Mouse (Mus musculus) forebrain, embryonic 12.5 days (tissue): ENCODE results near the gene Ppp1r36. TPM values are rescaled to one million over a fixed set of nuclear protein-coding genes. Genes with fewer than 3 reads are reported as not detected.
A peak's percentile ranks its signal among the peaks of the same experiment; 100 is the strongest.

Experiments
- ATAC-seq: fragments of 200-750 bp; cut with Nextera tagmentation; 2 replicates; pipeline ENCODE4 v1.8.0; 2017; ENCODE audit warnings: moderate TSS enrichment; ENCODE audit not compliant: low FRiP score
- H3K27ac ChIP-seq: fragments of 300-500 bp; sonication (generic); 2 replicates; pipeline ENCODE4 v1.5.1; 2016; ENCODE audit warnings: mild to moderate bottlenecking
- H3K27me3 ChIP-seq: fragments of 300-500 bp; sonication (generic); 2 replicates; pipeline ENCODE4 v1.6.1; 2016; ENCODE audit warnings: mild to moderate bottlenecking
- H3K36me3 ChIP-seq: fragments of 300-500 bp; sonication (generic); replicated peaks from 2 replicates; pipeline ENCODE4 v1.6.1; 2016; ENCODE audit warnings: mild to moderate bottlenecking
- H3K4me1 ChIP-seq: fragments of 300-500 bp; sonication (generic); 2 replicates; pipeline ENCODE4 v1.6.1; 2016
- H3K4me2 ChIP-seq: fragments of 300-500 bp; sonication (generic); 2 replicates; pipeline ENCODE4 v1.6.1; 2016; ENCODE audit warnings: mild to moderate bottlenecking, moderate library complexity
- H3K4me3 ChIP-seq: fragments of 300-500 bp; sonication (generic); replicated peaks from 2 replicates; pipeline ENCODE4 v1.5.1; 2016; ENCODE audit warnings: mild to moderate bottlenecking
- H3K9ac ChIP-seq: fragments of 300-500 bp; sonication (generic); 2 replicates; pipeline ENCODE4 v1.6.1; 2016; ENCODE audit warnings: mild to moderate bottlenecking
- H3K9me3 ChIP-seq: fragments of 300-500 bp; sonication (generic); 2 replicates; pipeline ENCODE4 v1.6.1; 2016
- WGBS: fragments of 180-500 bp; shearing (Covaris S2); methylation state at CpG from one replicate; pipeline ENCODE4 v1.1.7; 2016; 5-methylcytosine and 5-hydroxymethylcytosine counted together
- polyA plus RNA-seq: library from polyadenylated mRNA; unstranded; fragments of >200 nt; fragmentation: Nextera tagmentation; extraction: Ambion mirVana; gene quantifications from 2 replicates; pipeline ENCODE4 v1.2.1, GENCODE M21; 2016

Ppp1r36 gene
- polyA plus RNA-seq, 1 experiment from 2014 or later, result 0.93 TPM

DNA sequence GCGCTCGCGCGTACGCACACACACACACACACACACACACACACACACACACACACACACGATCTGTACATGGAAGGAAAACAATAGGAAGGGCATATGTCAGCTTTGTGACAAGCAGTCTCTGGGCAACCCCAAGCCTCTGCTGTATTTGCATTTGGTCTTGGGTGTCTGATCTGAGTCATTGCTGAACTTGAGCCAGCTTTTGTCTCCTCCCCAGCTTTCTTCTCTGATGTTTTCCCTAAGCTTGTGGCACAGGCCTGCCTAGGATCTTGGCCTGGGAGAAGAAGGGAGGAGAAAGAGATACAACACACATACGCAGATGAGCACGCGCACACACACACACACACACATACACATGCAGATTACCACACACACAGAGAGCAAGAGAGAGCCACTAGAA is 46.1 kb downstream of the Ppp1r36 start:
- Histone ChIP-seq H3K4me3 (no peak overlapping the region), H3K36me3 (no peaks in the 10 kb centered on the region), H3K9ac (no peak overlapping the region), H3K9me3 (no peaks in the 10 kb centered on the region), H3K4me1 (no peaks in the 10 kb centered on the region), H3K27ac (no peak overlapping the region), H3K4me2 (no peak overlapping the region), H3K27me3 (no peaks in the 10 kb centered on the region)
- 96% methylated on average over 9 of the region's 9 CpGs for WGBS
- ATAC-seq, result no peak

DNA sequence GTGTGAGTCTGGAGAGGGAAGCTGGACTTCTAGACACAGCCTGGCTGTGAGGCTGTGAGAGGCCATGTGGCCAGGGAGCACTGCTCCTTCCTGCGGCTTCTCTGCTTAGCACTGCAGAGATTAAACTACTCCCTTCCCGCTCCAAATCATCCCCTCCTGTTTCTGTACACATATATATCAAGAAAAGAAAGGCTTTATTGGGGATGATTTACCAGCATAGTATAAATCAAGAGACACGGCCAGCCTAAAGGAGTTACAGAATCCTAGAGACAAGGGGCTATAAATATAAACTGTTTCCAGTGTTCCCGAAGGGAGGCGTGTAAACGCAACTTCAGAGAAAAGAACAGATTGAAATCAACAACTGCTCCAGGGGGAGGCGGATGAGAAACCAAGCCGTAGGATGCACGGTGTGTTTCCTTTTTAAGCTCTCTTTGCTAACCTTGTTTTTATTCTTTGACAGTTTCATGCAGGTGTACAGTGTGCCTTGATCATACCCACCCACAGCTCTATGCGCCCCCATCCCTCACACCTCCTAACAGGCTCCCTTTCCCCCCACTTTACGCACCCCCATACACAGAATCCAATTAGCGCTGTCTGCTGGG is 47.4 kb downstream of the Ppp1r36 start:
- Histone ChIP-seq H3K27ac (no peak overlapping the region), H3K9me3 (no peaks in the 10 kb centered on the region), H3K9ac (no peak overlapping the region), H3K4me2 (no peak overlapping the region), H3K27me3 (no peaks in the 10 kb centered on the region), H3K4me1 (no peaks in the 10 kb centered on the region), H3K4me3 (no peak overlapping the region), H3K36me3 (no peaks in the 10 kb centered on the region)
- ATAC-seq, result no peak
- 83% methylated on average over 12 of the region's 12 CpGs for WGBS

- Histone ChIP-seq H3K27ac (no peak overlapping the region), H3K36me3 (no peaks in the 10 kb centered on the region), H3K9me3 (no peaks in the 10 kb centered on the region), H3K27me3 (no peaks in the 10 kb centered on the region), H3K4me1 (no peaks in the 10 kb centered on the region), H3K4me3 (no peak overlapping the region), H3K4me2 (no peak overlapping the region), H3K9ac (no peak overlapping the region)
- WGBS, result 77% methylated on average over 7 of the region's 7 CpGs
- ATAC-seq, result no peak
Measured at GRCm38 (mm10) chr12:76466651-76467050, 49.3 kb downstream of the Ppp1r36 start.

DNA sequence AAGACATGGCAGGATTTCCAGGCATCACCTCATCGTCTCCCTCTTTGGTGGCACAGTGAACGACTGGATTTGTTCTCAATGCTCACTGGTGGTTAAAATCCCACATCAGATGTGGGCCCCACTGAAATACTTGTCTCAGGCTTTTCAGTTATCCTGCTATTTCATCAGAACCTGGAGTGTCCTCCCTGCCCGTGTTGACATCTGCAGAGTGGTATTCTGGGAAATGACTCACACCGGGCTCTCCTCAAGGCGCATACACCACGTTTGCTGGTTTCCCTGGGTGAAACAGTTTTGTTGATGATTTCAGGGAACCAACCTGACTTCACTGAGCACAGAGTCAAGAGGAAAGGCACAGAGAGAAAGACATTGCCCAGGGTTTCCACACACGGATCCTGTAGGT is 49.9 kb downstream of the Ppp1r36 start:
- no peaks in the 10 kb centered on the region for H3K9me3 ChIP-seq
- no peak overlapping the region for H3K4me3 ChIP-seq
- H3K9ac ChIP-seq, result no peak overlapping the region
- no peak overlapping the region for H3K4me2 ChIP-seq
- no peak for ATAC-seq
- no peaks in the 10 kb centered on the region for H3K27me3 ChIP-seq
- no peaks in the 10 kb centered on the region for H3K36me3 ChIP-seq
- no peaks in the 10 kb centered on the region for H3K4me1 ChIP-seq
- H3K27ac ChIP-seq, result no peak overlapping the region
- 80% methylated on average over 7 of the region's 7 CpGs for WGBS

- no peak overlapping the region for H3K4me2 ChIP-seq
- no peak overlapping the region for H3K4me3 ChIP-seq
- H3K27me3 ChIP-seq, result no peaks in the 10 kb centered on the region
- WGBS, result 11% methylated on average over 4 of the region's 4 CpGs
- no peak overlapping the region for H3K27ac ChIP-seq
- no peaks in the 10 kb centered on the region for H3K36me3 ChIP-seq
- peak; percentile 39; the same call in 1 of the 2 replicates for ATAC-seq
- no peaks in the 10 kb centered on the region for H3K9me3 ChIP-seq
- no peak overlapping the region for H3K9ac ChIP-seq
- H3K4me1 ChIP-seq, result no peaks in the 10 kb centered on the region
Measured at GRCm38 (mm10) chr12:76472046-76472445, 54.7 kb downstream of the Ppp1r36 start.

DNA sequence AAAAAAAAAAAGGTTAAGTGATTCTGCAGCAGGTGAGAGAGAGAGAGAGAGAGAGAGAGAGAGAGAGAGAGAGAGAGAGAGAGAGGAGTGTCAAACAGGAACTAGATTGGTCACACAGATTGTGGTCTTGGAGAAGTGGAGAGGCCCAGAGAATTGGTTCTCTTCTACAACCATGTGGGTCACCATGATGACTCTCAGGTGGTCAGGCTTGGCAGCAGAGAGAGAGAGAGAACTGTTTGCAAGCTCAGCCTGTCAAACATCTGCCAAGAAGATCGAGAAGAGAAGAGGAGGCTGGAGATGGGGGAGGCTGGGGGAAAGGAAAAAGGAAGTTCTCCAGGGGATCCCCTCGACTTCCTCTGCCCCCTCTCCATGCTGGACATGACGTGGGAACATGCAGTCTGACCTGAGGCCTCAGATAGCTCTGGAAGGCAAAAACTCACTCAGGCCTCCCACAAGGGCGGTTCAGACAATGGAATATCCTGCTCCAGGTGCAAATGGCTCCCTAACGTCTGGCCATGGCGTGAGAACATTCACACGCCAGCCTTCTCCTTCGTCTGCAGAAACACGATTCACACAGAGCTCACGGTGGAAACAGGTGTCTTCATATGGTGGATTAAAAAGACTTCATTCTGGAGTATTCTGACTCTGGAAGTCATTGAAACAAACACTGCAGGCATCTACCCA is 56.4 kb downstream of the Ppp1r36 start:
- no peak overlapping the region for H3K4me2 ChIP-seq
- no peaks in the 10 kb centered on the region for H3K27me3 ChIP-seq
- H3K9me3 ChIP-seq, result no peaks in the 10 kb centered on the region
- no peak overlapping the region for H3K27ac ChIP-seq
- no peak for ATAC-seq
- H3K4me3 ChIP-seq, result no peak overlapping the region
- H3K36me3 ChIP-seq, result no peaks in the 10 kb centered on the region
- no peak overlapping the region for H3K9ac ChIP-seq
- 79% methylated on average over 10 of the region's 10 CpGs for WGBS
- no peaks in the 10 kb centered on the region for H3K4me1 ChIP-seq

DNA sequence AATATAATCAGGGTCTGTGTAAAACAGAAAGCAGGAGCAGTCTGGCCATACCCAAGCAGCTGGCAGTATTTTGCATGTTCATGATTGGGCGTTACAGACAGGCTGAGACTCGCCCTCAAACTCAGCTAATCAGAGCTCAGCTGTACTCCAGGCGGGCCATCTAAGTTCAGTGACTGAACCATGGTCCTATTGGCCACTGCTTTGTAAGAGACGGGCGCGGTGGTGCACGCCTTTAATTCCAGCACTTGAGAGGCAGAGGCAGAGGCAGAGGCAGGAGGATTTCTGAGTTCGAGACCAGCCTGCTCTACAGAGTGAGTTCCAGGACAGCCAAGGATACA is 56.9 kb downstream of the Ppp1r36 start:
- no peaks in the 10 kb centered on the region for H3K9me3 ChIP-seq
- H3K27me3 ChIP-seq, result peaks cover 3% of the 10 kb centered on the region; the same call in 1 of the 2 replicates
- no peak overlapping the region for H3K4me3 ChIP-seq
- H3K4me1 ChIP-seq, result no peaks in the 10 kb centered on the region
- H3K36me3 ChIP-seq, result no peaks in the 10 kb centered on the region
- ATAC-seq, result no peak
- WGBS, result 88% methylated on average over 8 of the region's 8 CpGs
- H3K4me2 ChIP-seq, result no peak overlapping the region
- H3K9ac ChIP-seq, result no peak overlapping the region
- H3K27ac ChIP-seq, result no peak overlapping the region

GRCm38 (mm10) chr12:76474802-76475201 is 57.5 kb downstream of the Ppp1r36 start:
- ATAC-seq, result no peak
- Histone ChIP-seq H3K27me3 (peaks cover 6% of the 10 kb centered on the region; the same call in 1 of the 2 replicates), H3K4me2 (no peak overlapping the region), H3K9me3 (no peaks in the 10 kb centered on the region), H3K27ac (no peak overlapping the region), H3K4me3 (no peak overlapping the region), H3K9ac (no peak overlapping the region), H3K4me1 (no peaks in the 10 kb centered on the region), H3K36me3 (no peaks in the 10 kb centered on the region)
- 60% methylated on average over 2 of the region's 2 CpGs for WGBS

GRCm38 (mm10) chr12:76476146-76476545 is 58.8 kb downstream of the Ppp1r36 start:
- Histone ChIP-seq H3K9ac (no peak overlapping the region), H3K4me3 (no peak overlapping the region), H3K4me1 (no peaks in the 10 kb centered on the region), H3K27ac (no peak overlapping the region), H3K9me3 (no peaks in the 10 kb centered on the region), H3K4me2 (no peak overlapping the region), H3K27me3 (peaks cover 6% of the 10 kb centered on the region; the same call in 1 of the 2 replicates), H3K36me3 (no peaks in the 10 kb centered on the region)
- no peak for ATAC-seq
- WGBS, result 100% methylated on average over 1 of the region's 1 CpGs

GRCm38 (mm10) chr12:76478309-76479023 is 61.1 kb downstream of the Ppp1r36 start:
- peaks cover 6% of the 10 kb centered on the region; the same call in 1 of the 2 replicates for H3K27me3 ChIP-seq
- H3K4me2 ChIP-seq, result no peak overlapping the region
- H3K4me3 ChIP-seq, result no peak overlapping the region
- no peak overlapping the region for H3K27ac ChIP-seq
- no peaks in the 10 kb centered on the region for H3K36me3 ChIP-seq
- no peaks in the 10 kb centered on the region for H3K4me1 ChIP-seq
- WGBS, result 51% methylated on average over 14 of the region's 14 CpGs
- ATAC-seq, result no peak
- H3K9ac ChIP-seq, result no peak overlapping the region
- H3K9me3 ChIP-seq, result no peaks in the 10 kb centered on the region

GRCm38 (mm10) chr12:76479174-76479573 is 61.8 kb downstream of the Ppp1r36 start:
- no peak overlapping the region for H3K4me3 ChIP-seq
- no peak for ATAC-seq
- WGBS, result 80% methylated on average over 5 of the region's 5 CpGs

DNA sequence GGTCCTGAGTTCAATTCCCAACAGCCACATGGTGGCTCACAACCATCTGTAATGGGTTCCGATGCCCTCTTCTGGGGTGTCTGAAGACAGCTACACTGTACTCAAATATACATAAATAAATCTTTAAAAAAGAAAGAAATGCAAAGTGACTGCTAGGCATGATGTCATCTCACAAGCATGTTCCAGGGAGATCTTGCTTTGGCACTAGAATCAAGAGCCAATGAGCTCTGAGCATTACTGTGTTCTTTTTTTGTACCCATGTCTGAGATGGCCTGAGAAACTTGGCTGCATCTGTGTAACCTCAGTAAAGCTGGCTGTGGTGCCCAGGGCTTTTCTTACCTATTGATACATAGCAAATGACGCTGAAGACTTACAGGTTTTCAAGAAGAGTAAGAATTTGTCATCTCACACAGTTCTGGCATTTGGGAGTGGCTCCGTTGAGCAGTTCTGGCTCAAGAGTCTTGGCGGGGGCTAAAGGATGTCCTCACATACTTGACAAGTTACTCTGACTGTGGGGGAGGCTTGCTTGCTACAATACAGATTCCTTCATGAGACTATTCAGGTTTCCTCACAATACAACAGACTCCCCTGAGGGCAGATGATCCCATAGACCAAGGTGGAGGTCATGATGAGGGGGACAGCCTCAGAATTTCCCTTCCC is 62.6 kb downstream of the Ppp1r36 start:
- Histone ChIP-seq H3K4me1 (no peaks in the 10 kb centered on the region), H3K4me2 (no peak overlapping the region)

More at GRCm38 (mm10) chr12:76479174-76479573, 61.8 kb downstream of the Ppp1r36 start:
- Histone ChIP-seq H3K27ac (no peak overlapping the region), H3K4me1 (no peaks in the 10 kb centered on the region), H3K9me3 (no peaks in the 10 kb centered on the region), H3K36me3 (no peaks in the 10 kb centered on the region), H3K9ac (no peak overlapping the region), H3K27me3 (peaks cover 6% of the 10 kb centered on the region; the same call in 1 of the 2 replicates), H3K4me2 (no peak overlapping the region)

More for the DNA sequence above, 62.6 kb downstream of the Ppp1r36 start:
- Histone ChIP-seq H3K4me3 (no peak overlapping the region), H3K36me3 (no peaks in the 10 kb centered on the region), H3K9me3 (no peaks in the 10 kb centered on the region), H3K27me3 (peaks cover 6% of the 10 kb centered on the region; the same call in 1 of the 2 replicates), H3K9ac (no peak overlapping the region), H3K27ac (no peak overlapping the region)
- 85% methylated on average over 4 of the region's 4 CpGs for WGBS
- no peak for ATAC-seq
